Mouse (Mus musculus): ENCODE results near the gene Blcap. TPM values are rescaled to one million over a fixed set of nuclear protein-coding genes. Genes with fewer than 3 reads are reported as not detected.
A peak's percentile ranks its signal among the peaks of the same experiment; 100 is the strongest.

Gene Blcap
- polyA plus RNA-seq, 1 experiment: 27.1 TPM

DNA sequence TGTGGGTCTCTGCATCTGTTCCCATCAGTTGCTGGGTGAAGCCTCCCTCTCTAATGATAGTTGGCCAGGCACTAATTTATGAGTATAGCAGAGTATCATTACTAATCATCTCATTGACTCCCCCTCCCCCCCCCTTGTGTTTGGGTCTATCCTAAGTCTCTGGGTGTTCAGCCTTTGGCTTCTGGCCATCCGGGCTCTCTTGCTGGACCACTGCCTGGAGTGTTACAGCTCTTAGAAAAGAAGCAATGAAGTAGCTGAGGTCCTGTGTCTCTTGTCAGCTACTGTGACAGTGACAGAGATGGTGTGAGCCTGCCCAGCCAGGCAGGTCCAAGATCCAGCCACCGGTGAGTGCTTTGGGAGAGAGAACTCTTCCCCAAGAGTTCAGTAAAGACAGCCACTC, 1.7 kb upstream of the Blcap start:
- Histone ChIP-seq H3ac (ENCODE audit: control insufficient read depth, insufficient read length) (no peak overlapping the region), H3K4me2 (ENCODE audit: low read depth) (no peak overlapping the region), H3K4me3 (no peak overlapping the region), H3K79me2 (ENCODE audit: control insufficient read depth, insufficient read depth) (no peaks in the 10 kb centered on the region), H3K27me3 (ENCODE audit: control insufficient read depth, insufficient read depth, insufficient read length) (peaks cover 13% of the 10 kb centered on the region), H3K36me3 (ENCODE audit: control insufficient read depth, insufficient read depth) (no peaks in the 10 kb centered on the region)
- no peak for TF ChIP-seq TCF12 (IDR thresholded peaks at IDR 0.05; ENCODE audit: insufficient read depth, poor library complexity, severe bottlenecking)
- no peak for TF ChIP-seq REST (IDR thresholded peaks at IDR 0.05; ENCODE audit: insufficient read depth, insufficient read length)
- no peak for TF ChIP-seq POLR2A (IDR thresholded peaks at IDR 0.05; ENCODE audit: insufficient read length, low read depth)
- TF ChIP-seq TCF3 (IDR thresholded peaks at IDR 0.05; ENCODE audit: insufficient read length, low read depth): no peak
- TF ChIP-seq MYOD1 (IDR thresholded peaks at IDR 0.05; ENCODE audit: control insufficient read depth in 1 of 3, insufficient read length in 2 of 3, low read depth in 2 of 3): no peak
- no peak for TF ChIP-seq MAX (IDR thresholded peaks at IDR 0.05; ENCODE audit: low read depth)
- no peak for TF ChIP-seq POLR2AphosphoS2 (IDR thresholded peaks at IDR 0.05; ENCODE audit: insufficient read length, low read depth)

- Histone ChIP-seq H3ac (ENCODE audit: control insufficient read depth, insufficient read length) (no peak overlapping the region), H3K4me3 (no peak overlapping the region)
- TF ChIP-seq POLR2A (IDR thresholded peaks at IDR 0.05; ENCODE audit: insufficient read length, low read depth) (no peak), CEBPB (IDR thresholded peaks at IDR 0.05; ENCODE audit: insufficient read depth, poor library complexity, severe bottlenecking) (no peak), POLR2AphosphoS2 (IDR thresholded peaks at IDR 0.05; ENCODE audit: insufficient read length, low read depth) (no peak), SRF (IDR thresholded peaks at IDR 0.05; ENCODE audit: control insufficient read depth, insufficient read length, low read depth) (no peak), REST (IDR thresholded peaks at IDR 0.05; ENCODE audit: insufficient read depth, insufficient read length) (no peak), TCF12 (IDR thresholded peaks at IDR 0.05; ENCODE audit: insufficient read depth, poor library complexity, severe bottlenecking) (no peak), TCF3 (IDR thresholded peaks at IDR 0.05; ENCODE audit: insufficient read length, low read depth) (no peak), USF1 (IDR thresholded peaks at IDR 0.05; ENCODE audit: low read depth) (no peak), E2F4 (IDR thresholded peaks at IDR 0.05; ENCODE audit: insufficient read depth) (no peak), MYOD1 (IDR thresholded peaks at IDR 0.05; ENCODE audit: control insufficient read depth in 1 of 3, insufficient read length in 2 of 3, low read depth in 2 of 3) (no peak), MAX (IDR thresholded peaks at IDR 0.05; ENCODE audit: low read depth) (no peak), MYOG (IDR thresholded peaks at IDR 0.05; ENCODE audit: control insufficient read depth in 1 of 3, insufficient read depth in 1 of 3, insufficient read length in 2 of 3, low read depth in 2 of 3) (no peak)
Measured at GRCm38 (mm10) chr2:157569796-157570485, 1.1 kb downstream of the Blcap start.

GRCm38 (mm10) chr2:157568881-157569280, 2.2 kb downstream of the Blcap start:
- Histone ChIP-seq H3K27me3 (ENCODE audit: control insufficient read depth, insufficient read depth, insufficient read length) (peaks cover 2% of the 10 kb centered on the region), H3K79me2 (ENCODE audit: control insufficient read depth, insufficient read depth) (peaks cover 21% of the 10 kb centered on the region), H3K4me3 (no peak overlapping the region), H3K4me2 (ENCODE audit: low read depth) (no peak overlapping the region), H3K36me3 (ENCODE audit: control insufficient read depth, insufficient read depth) (no peaks in the 10 kb centered on the region), H3ac (ENCODE audit: control insufficient read depth, insufficient read length) (no peak overlapping the region)
- TF ChIP-seq POLR2AphosphoS2 (IDR thresholded peaks at IDR 0.05; ENCODE audit: insufficient read length, low read depth) (no peak), TCF12 (IDR thresholded peaks at IDR 0.05; ENCODE audit: insufficient read depth, poor library complexity, severe bottlenecking) (no peak), POLR2A (IDR thresholded peaks at IDR 0.05; ENCODE audit: insufficient read length, low read depth) (no peak), REST (IDR thresholded peaks at IDR 0.05; ENCODE audit: insufficient read depth, insufficient read length) (no peak), MYOG (IDR thresholded peaks at IDR 0.05; ENCODE audit: control insufficient read depth in 1 of 3, insufficient read depth in 1 of 3, insufficient read length in 2 of 3, low read depth in 2 of 3) (no peak), MYOD1 (IDR thresholded peaks at IDR 0.05; ENCODE audit: control insufficient read depth in 1 of 3, insufficient read length in 2 of 3, low read depth in 2 of 3) (no peak), SRF (IDR thresholded peaks at IDR 0.05; ENCODE audit: control insufficient read depth, insufficient read length, low read depth) (no peak), USF1 (IDR thresholded peaks at IDR 0.05; ENCODE audit: low read depth) (no peak), MAX (IDR thresholded peaks at IDR 0.05; ENCODE audit: low read depth) (no peak), TCF3 (IDR thresholded peaks at IDR 0.05; ENCODE audit: insufficient read length, low read depth) (no peak), CEBPB (IDR thresholded peaks at IDR 0.05; ENCODE audit: insufficient read depth, poor library complexity, severe bottlenecking) (no peak), E2F4 (IDR thresholded peaks at IDR 0.05; ENCODE audit: insufficient read depth) (no peak)

More at GRCm38 (mm10) chr2:157569796-157570485, 1.1 kb downstream of the Blcap start:
- Histone ChIP-seq H3K27me3 (ENCODE audit: control insufficient read depth, insufficient read depth, insufficient read length) (peaks cover 5% of the 10 kb centered on the region), H3K79me2 (ENCODE audit: control insufficient read depth, insufficient read depth) (peaks cover 11% of the 10 kb centered on the region), H3K36me3 (ENCODE audit: control insufficient read depth, insufficient read depth) (no peaks in the 10 kb centered on the region), H3K4me2 (ENCODE audit: low read depth) (no peak overlapping the region)

DNA sequence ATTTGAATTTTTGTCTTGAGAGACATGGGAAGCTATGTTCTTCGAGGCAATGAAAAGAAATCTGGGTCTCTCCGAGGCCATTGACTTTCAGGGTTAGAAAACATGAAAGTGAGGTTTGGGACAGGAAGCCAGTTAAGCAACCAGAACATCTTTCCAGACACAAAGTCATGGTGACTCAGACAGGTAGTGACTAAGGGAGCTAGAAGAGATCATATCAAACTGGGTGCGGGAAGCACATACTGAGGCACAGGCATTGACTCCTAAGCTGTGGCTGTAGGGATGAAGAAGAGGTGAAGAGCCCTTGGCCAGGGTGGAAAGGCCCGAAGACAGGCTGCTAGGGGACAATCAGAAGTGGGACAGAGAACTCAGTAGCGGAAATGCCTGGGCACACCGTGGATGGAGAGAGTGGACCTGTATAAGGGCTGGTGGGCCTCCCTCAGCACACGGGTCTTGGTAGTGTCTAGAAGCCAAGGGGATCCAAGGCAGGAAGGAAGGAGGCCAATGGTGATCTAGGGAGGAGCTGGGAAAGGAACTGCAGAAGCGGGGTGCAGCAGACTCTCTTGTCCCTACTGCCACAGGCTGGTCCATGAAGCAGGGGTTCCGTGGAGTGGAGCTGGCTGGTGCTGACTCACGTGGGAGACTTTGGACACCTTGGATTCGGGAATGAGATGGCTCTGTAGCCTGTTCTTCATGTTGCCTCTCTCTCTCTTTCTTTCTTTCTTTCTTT, 3.7 kb downstream of the Blcap start:
- Histone ChIP-seq H3K27me3 (ENCODE audit: control insufficient read depth, insufficient read depth, insufficient read length) (no peaks in the 10 kb centered on the region), H3K79me2 (ENCODE audit: control insufficient read depth, insufficient read depth) (peaks cover 36% of the 10 kb centered on the region), H3K4me2 (ENCODE audit: low read depth) (peak overlapping the region; percentile 87), H3K4me3 (peak overlapping the region; percentile 64), H3ac (ENCODE audit: control insufficient read depth, insufficient read length) (no peak overlapping the region), H3K36me3 (ENCODE audit: control insufficient read depth, insufficient read depth) (peaks cover 3% of the 10 kb centered on the region)
- no peak for TF ChIP-seq MAX (IDR thresholded peaks at IDR 0.05; ENCODE audit: low read depth)
